Mouse (Mus musculus) retina, adult 2 months (tissue): ENCODE measurements around the gene Maml3.

Source experiments
- DNase-seq: peaks from one replicate; pipeline ENCODE4 v3.0.0-alpha.2; 2012; ENCODE audit warnings: low read depth, low spot score

Gene Maml3

DNA sequence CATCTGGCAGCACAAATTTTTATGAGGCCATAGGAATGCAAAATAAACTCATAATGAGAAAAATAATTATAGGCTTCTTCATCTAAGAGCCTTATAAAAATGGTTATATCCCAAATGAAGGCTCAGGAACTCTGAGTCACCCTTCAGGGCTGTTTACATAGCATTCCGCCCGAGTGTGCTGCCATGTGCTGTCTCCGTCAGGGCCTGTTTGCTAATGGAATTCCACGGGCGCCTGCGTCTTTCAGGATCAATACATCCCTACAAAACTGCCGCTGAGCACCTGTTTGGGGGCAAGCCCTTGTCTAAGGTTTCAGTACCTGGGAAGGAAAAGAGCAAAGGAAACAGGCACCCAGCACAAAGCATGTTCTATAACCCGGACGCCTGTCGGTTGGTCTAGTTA is 279.3 kb downstream of the Maml3 start:
- DNase-seq = no peak

- no peak for DNase-seq
These were observed 280.4 kb downstream of the Maml3 start for GRCm38 (mm10) chr3:51824506-51824905.

GRCm38 (mm10) chr3:51821551-51821950 is 283.3 kb downstream of the Maml3 start:
- DNase-seq = no peak

GRCm38 (mm10) chr3:51819109-51819508 is 285.8 kb downstream of the Maml3 start:
- no peak for DNase-seq

- DNase-seq = no peak
These were observed 287.0 kb downstream of the Maml3 start for GRCm38 (mm10) chr3:51817919-51818318.

DNA sequence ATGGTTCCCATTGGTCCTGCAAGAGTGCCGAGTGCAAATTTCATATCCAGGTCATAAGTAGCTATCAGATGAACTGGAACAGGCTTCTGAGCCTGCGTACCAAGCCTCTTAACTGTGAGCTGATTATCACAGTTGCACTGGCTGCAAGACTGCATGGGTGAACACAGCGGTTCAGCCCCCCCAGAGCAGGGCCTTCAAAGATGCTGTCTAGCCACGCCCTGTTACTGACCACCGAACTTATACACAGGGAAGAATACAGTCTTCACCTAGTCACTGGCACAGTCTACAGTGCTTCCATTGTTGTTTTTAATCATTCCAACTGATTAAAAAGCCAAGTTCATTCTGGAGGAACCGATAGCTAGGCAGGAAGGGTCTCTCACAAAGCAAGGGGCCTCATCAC is 287.5 kb downstream of the Maml3 start:
- DNase-seq = no peak

- no peak for DNase-seq
These were observed 288.2 kb downstream of the Maml3 start for GRCm38 (mm10) chr3:51816517-51817285.

GRCm38 (mm10) chr3:51814073-51814472 is 290.8 kb downstream of the Maml3 start:
- no peak for DNase-seq

DNA sequence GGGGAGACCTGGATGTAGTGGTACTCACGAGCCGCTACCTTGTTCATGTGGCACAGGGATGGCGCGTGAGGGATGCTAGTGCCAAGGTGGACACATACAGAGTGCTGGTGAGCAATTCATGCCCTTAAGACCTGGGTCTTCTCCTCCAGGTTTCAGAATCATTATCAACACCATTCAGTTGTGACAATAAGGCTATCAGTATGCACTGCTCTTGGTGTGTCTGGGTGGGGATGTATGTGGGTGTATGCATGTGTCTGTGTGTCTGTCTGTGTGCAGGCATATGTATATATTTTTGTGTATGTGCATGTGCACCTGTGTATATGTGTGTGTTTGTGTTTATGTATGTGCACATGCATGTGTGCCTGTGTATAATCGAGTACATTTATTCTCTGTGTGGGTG is 291.7 kb downstream of the Maml3 start:
- no peak for DNase-seq

- no peak for DNase-seq
These were observed 294.1 kb downstream of the Maml3 start for GRCm38 (mm10) chr3:51810731-51811130.

DNA sequence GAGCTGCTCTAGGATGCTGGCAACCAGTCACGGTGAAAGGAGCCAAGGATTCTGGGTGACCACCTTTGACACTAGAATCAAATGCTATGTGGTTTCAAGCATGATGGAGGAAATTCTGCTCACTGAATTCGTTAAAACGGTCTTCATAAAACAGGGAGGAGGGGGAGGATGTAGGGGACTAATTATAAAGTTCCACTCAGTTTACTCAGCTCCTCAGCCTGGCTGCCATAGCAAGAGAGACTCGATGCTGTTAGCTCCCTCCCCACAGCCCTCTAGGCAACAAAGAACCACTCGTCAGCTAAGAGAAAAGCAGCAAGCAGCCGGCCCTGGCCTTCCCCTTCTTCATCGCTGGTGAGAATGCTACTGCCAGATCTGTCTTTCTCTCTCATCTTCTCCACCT is 295.1 kb downstream of the Maml3 start:
- no peak for DNase-seq

DNA sequence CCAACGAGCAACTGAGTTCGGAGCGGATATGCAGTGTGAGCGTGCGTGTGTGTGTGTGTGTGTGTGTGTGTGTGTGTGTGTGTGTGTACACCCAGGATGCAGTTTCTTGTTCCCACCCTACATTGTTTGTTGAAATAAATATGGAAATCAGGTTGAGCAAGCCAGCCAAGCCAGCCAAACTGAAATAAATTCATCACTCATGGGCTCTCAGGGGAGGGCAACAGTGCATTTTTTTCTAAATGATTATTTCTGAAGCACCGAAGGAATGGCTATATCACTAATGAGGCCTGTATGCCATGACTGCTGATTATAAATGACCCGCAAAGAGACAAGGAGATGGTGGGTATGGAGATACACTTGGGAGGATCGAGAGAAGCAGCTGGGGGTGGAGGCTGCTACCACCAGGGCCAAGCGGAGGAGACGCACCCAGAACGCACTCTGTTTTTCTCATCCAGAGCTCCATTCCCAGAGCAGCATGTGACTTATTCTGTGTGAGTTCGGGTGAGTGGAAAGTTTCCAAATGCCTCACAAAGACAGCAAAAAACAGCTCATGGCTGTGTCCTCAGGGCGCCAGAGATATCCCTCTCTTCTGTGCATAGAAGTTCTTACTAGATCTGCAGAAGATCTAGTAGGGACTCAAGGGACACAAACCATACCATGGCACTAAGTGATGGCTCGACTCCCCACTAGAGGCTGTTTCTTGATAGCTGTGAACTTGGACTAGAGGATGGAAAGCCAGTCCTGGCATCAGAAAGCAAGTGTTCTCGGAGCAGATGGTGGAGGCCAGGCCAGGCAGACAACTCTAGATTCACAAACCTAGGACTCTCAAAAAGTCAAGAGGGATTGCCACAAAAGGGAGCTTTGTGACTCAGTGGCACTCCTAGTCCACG is 296.6 kb downstream of the Maml3 start:
- no peak for DNase-seq

GRCm38 (mm10) chr3:51805488-51806318 is 299.2 kb downstream of the Maml3 start:
- no peak for DNase-seq

DNA sequence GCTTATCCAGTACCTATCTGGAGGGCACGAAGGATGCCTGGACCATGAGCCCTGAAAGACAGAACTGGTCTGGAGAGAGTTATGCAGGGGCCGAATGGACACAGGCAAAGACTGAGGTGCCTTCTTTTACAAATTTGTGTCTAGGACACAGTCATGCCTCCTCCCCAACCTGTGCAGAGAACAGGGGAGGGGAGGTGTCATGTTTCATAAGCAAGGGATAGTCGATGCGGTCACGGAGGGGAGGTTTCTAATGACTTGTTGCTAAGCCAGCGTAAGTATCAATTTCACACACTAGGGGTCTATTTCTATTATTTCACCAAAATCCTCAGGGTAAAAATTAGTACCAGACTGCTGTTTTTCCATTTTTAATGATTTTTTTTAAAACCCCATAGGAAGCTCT is 301.0 kb downstream of the Maml3 start:
- no peak for DNase-seq

DNA sequence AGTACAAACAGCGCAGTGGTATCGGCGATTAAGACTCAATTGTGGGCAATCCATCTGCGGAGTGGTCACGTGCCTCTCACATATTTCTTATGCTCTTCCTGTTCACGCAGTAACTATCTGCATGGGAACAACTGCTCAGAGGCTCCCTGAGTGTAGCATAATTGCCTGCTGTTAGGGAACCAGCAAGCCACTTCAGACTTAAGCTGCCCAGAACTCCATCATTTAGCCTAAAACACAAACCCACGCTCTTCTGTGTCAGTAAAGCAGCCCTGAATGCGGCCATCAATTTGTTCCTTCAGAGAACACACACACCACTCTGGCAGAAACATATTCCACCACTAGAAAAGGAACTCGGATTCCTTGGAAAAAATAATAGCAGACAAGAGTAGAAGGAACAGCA is 305.2 kb downstream of the Maml3 start:
- DNase-seq = no peak

DNA sequence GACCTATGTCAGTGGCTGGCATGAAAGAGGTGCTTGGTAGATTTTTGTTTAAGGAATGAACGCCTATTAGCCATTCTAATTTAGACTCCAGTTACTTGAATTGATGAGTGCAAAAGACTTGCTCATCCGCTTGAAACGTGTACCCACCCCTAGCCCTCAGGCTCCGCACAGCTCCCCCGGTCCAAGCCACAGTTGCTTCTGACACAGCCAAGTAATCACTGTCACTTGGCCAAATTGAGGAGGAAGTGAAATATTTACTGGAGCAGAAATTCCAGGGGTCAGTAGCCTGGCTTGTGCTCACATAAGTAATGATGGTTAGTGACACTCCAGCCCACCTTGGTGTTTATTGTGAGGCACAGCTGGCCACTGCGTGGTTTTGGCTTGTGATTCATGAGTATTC is 308.0 kb downstream of the Maml3 start:
- no peak for DNase-seq

GRCm38 (mm10) chr3:51796219-51796828 is 308.6 kb downstream of the Maml3 start:
- no peak for DNase-seq

GRCm38 (mm10) chr3:51791542-51791941 is 313.3 kb downstream of the Maml3 start:
- DNase-seq = no peak

DNA sequence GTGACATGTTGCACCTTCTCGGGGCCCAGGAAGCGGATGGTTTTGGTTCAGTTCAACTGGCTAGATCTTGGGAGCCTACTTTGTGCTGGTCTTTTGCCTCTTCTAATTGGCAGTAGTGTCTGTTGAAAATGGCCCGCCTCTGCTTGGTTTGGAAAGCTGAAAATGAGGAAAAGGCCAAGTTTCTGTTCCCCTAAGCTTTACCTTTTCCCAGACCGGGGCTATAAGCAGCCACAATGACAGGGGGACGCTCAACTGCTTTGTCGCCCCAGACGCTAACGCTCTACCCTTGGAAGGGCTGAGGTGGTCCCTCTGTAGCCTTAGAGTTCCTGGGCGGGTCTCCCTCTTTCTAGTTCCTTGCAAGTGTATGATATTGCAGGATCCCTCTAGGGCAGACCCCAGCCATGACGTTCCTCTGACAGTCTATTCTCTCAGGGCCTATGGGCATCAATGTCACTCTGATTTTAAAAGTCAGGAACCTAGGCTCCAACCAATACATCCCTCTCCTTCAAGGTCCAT is 315.4 kb downstream of the Maml3 start:
- no peak for DNase-seq

- no peak for DNase-seq
These were observed 316.1 kb downstream of the Maml3 start for GRCm38 (mm10) chr3:51788591-51789339.

GRCm38 (mm10) chr3:51787945-51788344 is 316.9 kb downstream of the Maml3 start:
- no peak for DNase-seq
